Mouse (Mus musculus): ENCODE data around the gene Mrpl16. TPM values are rescaled to one million over a fixed set of nuclear protein-coding genes. Genes with fewer than 3 reads are reported as not detected.
A peak's percentile ranks its signal among the peaks of the same experiment; 100 is the strongest.

Gene Mrpl16
- 50.1 and 54.2 TPM in 2 replicates for polyA plus RNA-seq (2014; fragmentation: Nextera tagmentation; extraction: Ambion mirVana)

- peak within 1 kb of the TSS; percentile 69 for H3K4me3 ChIP-seq (ENCODE audit: low read depth, low read length)
- peaks cover 9% of the 10 kb centered on the region; the same call in 1 of the 2 replicates for H3K4me1 ChIP-seq (ENCODE audit: control insufficient read depth, insufficient read depth, low read length)
- WGBS, result 1% methylated on average over 30 of the region's 30 CpGs
- no peaks in the 10 kb centered on the region for H3K9me3 ChIP-seq (ENCODE audit: control insufficient read depth, low read length)
- peak within 1 kb of the TSS; percentile 39; the same call in 1 of the 2 replicates for H3K27ac ChIP-seq (ENCODE audit: low read depth, low read length)
- H3K9ac ChIP-seq (replicated peaks; ENCODE audit: low read depth, low read length), result peak within 1 kb of the TSS; percentile 70
- H3K36me3 ChIP-seq (ENCODE audit: control insufficient read depth, insufficient read depth, low read length), result 0 out of 2 replicates have a peak, but pooled peaks cover 5% of the 10 kb centered on the region
- peak; percentile 95 for ATAC-seq (ENCODE audit: low read depth)
- H3K4me2 ChIP-seq (ENCODE audit: low read depth, low read length), result peak within 1 kb of the TSS; percentile 85
- no peaks in the 10 kb centered on the region for H3K27me3 ChIP-seq (ENCODE audit: control insufficient read depth, insufficient read depth, low read length)
These were observed at the start of gene Mrpl16 for GRCm38 (mm10) chr19:11770205-11770892. TSS of gene Mrpl16 (plus strand) at chr19:11770391.

DNA sequence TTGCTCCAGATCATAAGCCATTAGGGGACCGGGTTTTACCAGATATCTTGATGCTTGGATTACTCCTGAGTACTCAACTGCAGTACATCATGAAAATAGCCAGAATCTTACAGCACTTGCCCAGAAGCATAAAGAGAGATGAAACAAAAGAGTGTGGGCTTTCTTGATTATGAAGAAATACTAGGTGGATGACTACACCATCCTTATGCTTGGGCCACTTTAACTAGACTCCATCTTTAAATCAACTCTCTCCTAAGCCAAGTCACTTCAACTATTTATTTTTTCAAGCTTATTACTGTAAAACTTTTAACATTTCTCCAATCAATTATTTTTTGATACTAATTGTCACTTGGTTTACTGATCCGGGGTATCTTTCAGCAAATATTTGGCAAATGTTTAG, 46.3 kb upstream of the Mrpl16 start:
- H3K27me3 ChIP-seq (ENCODE audit: control insufficient read depth, insufficient read depth, low read length), result no peaks in the 10 kb centered on the region
- no peaks in the 10 kb centered on the region for H3K36me3 ChIP-seq (ENCODE audit: control insufficient read depth, insufficient read depth, low read length)
- 95% methylated on average over 2 of the region's 2 CpGs for WGBS
- no peak overlapping the region for H3K9ac ChIP-seq (replicated peaks; ENCODE audit: low read depth, low read length)
- H3K4me2 ChIP-seq (ENCODE audit: low read depth, low read length), result no peak overlapping the region
- H3K4me3 ChIP-seq (ENCODE audit: low read depth, low read length), result no peak overlapping the region
- no peak for ATAC-seq (ENCODE audit: low read depth)
- no peak overlapping the region for H3K27ac ChIP-seq (ENCODE audit: low read depth, low read length)
- no peaks in the 10 kb centered on the region for H3K4me1 ChIP-seq (ENCODE audit: control insufficient read depth, insufficient read depth, low read length)
- no peaks in the 10 kb centered on the region for H3K9me3 ChIP-seq (ENCODE audit: control insufficient read depth, low read length)

DNA sequence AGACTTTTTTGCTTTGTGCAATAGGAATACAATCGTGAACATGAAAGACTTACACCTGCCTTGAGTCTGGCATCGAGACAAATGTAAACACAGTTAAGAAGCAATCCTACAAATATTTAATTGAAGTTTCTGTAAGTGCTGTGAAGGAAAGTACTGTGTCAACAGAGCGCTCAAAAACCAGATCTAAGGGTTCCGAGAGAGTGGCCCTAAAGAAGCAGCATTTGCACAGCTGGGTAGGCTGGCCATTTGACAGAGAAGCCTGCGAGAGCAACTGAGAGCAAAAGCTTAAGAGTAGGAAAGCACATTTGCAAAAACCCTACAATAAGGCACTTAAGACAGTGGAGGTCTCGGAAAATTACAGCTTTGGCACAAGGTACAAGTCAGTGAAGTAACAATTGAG, 45.9 kb upstream of the Mrpl16 start:
- H3K27ac ChIP-seq (ENCODE audit: low read depth, low read length), result no peak overlapping the region
- no peak for ATAC-seq (ENCODE audit: low read depth)
- H3K27me3 ChIP-seq (ENCODE audit: control insufficient read depth, insufficient read depth, low read length), result no peaks in the 10 kb centered on the region
- WGBS, result 90% methylated on average over 6 of the region's 6 CpGs
- no peaks in the 10 kb centered on the region for H3K9me3 ChIP-seq (ENCODE audit: control insufficient read depth, low read length)
- no peak overlapping the region for H3K9ac ChIP-seq (replicated peaks; ENCODE audit: low read depth, low read length)
- no peak overlapping the region for H3K4me3 ChIP-seq (ENCODE audit: low read depth, low read length)
- H3K36me3 ChIP-seq (ENCODE audit: control insufficient read depth, insufficient read depth, low read length), result no peaks in the 10 kb centered on the region
- no peak overlapping the region for H3K4me2 ChIP-seq (ENCODE audit: low read depth, low read length)
- no peaks in the 10 kb centered on the region for H3K4me1 ChIP-seq (ENCODE audit: control insufficient read depth, insufficient read depth, low read length)

DNA sequence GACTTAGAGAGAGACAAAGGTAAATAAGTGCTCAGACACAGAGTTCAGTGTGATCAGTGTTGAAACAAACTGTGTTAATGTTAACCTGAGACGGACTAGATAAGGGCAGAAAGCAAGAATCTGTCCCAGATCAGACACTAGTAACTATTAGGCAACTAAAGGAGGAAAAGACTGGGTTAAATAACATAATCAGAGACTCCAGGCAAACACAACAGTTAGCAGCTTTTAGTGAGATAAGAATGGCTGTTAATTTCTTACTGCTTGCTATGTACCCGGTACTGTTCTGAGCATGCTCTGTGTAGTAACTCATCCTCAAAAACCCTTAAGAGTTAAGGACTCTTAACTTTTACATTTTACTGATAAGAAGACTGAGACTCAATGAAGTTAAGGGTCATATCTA, 44.3 kb upstream of the Mrpl16 start:
- H3K36me3 ChIP-seq (ENCODE audit: control insufficient read depth, insufficient read depth, low read length), result no peaks in the 10 kb centered on the region
- no peaks in the 10 kb centered on the region for H3K9me3 ChIP-seq (ENCODE audit: control insufficient read depth, low read length)
- H3K27me3 ChIP-seq (ENCODE audit: control insufficient read depth, insufficient read depth, low read length), result no peaks in the 10 kb centered on the region
- no peak overlapping the region for H3K4me2 ChIP-seq (ENCODE audit: low read depth, low read length)
- no peaks in the 10 kb centered on the region for H3K4me1 ChIP-seq (ENCODE audit: control insufficient read depth, insufficient read depth, low read length)
- no peak overlapping the region for H3K4me3 ChIP-seq (ENCODE audit: low read depth, low read length)
- ATAC-seq (ENCODE audit: low read depth), result no peak
- no peak overlapping the region for H3K9ac ChIP-seq (replicated peaks; ENCODE audit: low read depth, low read length)
- H3K27ac ChIP-seq (ENCODE audit: low read depth, low read length), result no peak overlapping the region
- 93% methylated on average over 2 of the region's 2 CpGs for WGBS

- H3K4me1 ChIP-seq (ENCODE audit: control insufficient read depth, insufficient read depth, low read length), result no peaks in the 10 kb centered on the region
- H3K4me2 ChIP-seq (ENCODE audit: low read depth, low read length), result no peak overlapping the region
- WGBS, result 92% methylated on average over 5 of the region's 5 CpGs
- H3K9ac ChIP-seq (replicated peaks; ENCODE audit: low read depth, low read length), result no peak overlapping the region
- no peak overlapping the region for H3K27ac ChIP-seq (ENCODE audit: low read depth, low read length)
- no peak overlapping the region for H3K4me3 ChIP-seq (ENCODE audit: low read depth, low read length)
- ATAC-seq (ENCODE audit: low read depth), result no peak
- H3K9me3 ChIP-seq (ENCODE audit: control insufficient read depth, low read length), result no peaks in the 10 kb centered on the region
- no peaks in the 10 kb centered on the region for H3K27me3 ChIP-seq (ENCODE audit: control insufficient read depth, insufficient read depth, low read length)
- no peaks in the 10 kb centered on the region for H3K36me3 ChIP-seq (ENCODE audit: control insufficient read depth, insufficient read depth, low read length)
These were observed 42.9 kb upstream of the Mrpl16 start for GRCm38 (mm10) chr19:11727304-11727703.

GRCm38 (mm10) chr19:11730278-11730677, 39.9 kb upstream of the Mrpl16 start:
- H3K4me2 ChIP-seq (ENCODE audit: low read depth, low read length), result no peak overlapping the region
- no peak overlapping the region for H3K4me3 ChIP-seq (ENCODE audit: low read depth, low read length)
- H3K36me3 ChIP-seq (ENCODE audit: control insufficient read depth, insufficient read depth, low read length), result no peaks in the 10 kb centered on the region
- H3K4me1 ChIP-seq (ENCODE audit: control insufficient read depth, insufficient read depth, low read length), result no peaks in the 10 kb centered on the region
- no peak overlapping the region for H3K27ac ChIP-seq (ENCODE audit: low read depth, low read length)
- no peaks in the 10 kb centered on the region for H3K9me3 ChIP-seq (ENCODE audit: control insufficient read depth, low read length)
- no peak for ATAC-seq (ENCODE audit: low read depth)
- no peak overlapping the region for H3K9ac ChIP-seq (replicated peaks; ENCODE audit: low read depth, low read length)
- H3K27me3 ChIP-seq (ENCODE audit: control insufficient read depth, insufficient read depth, low read length), result no peaks in the 10 kb centered on the region
- WGBS, result 77% methylated on average over 1 of the region's 1 CpGs

DNA sequence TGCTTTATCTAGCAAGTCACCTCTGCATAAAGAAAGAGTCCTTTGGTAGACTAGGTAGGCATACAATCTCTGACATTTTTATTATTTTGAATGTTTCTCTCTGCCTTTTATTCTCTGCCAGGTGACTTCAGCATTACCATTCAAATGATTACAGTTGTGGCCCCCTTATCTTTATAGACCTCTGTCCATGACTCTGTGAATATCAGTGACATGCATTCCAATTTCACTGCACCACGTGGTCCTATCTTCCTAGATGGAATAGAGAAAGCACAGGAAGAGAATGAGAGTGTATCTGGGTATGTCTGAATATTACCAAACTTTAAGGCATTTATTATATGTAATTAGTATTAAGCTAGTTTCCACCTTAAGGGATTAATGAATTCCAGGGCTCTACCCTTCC, 33.7 kb upstream of the Mrpl16 start:
- ATAC-seq (ENCODE audit: low read depth), result no peak
- H3K4me3 ChIP-seq (ENCODE audit: low read depth, low read length), result no peak overlapping the region
- no peak overlapping the region for H3K4me2 ChIP-seq (ENCODE audit: low read depth, low read length)
- H3K27ac ChIP-seq (ENCODE audit: low read depth, low read length), result no peak overlapping the region
- H3K9me3 ChIP-seq (ENCODE audit: control insufficient read depth, low read length), result no peaks in the 10 kb centered on the region
- WGBS, result 66% methylated on average over 1 of the region's 1 CpGs
- no peaks in the 10 kb centered on the region for H3K4me1 ChIP-seq (ENCODE audit: control insufficient read depth, insufficient read depth, low read length)
- no peaks in the 10 kb centered on the region for H3K27me3 ChIP-seq (ENCODE audit: control insufficient read depth, insufficient read depth, low read length)
- H3K9ac ChIP-seq (replicated peaks; ENCODE audit: low read depth, low read length), result no peak overlapping the region
- H3K36me3 ChIP-seq (ENCODE audit: control insufficient read depth, insufficient read depth, low read length), result no peaks in the 10 kb centered on the region

GRCm38 (mm10) chr19:11745680-11746079, 24.5 kb upstream of the Mrpl16 start:
- H3K4me1 ChIP-seq (ENCODE audit: control insufficient read depth, insufficient read depth, low read length), result no peaks in the 10 kb centered on the region
- H3K4me2 ChIP-seq (ENCODE audit: low read depth, low read length), result no peak overlapping the region
- H3K4me3 ChIP-seq (ENCODE audit: low read depth, low read length), result no peak overlapping the region
- ATAC-seq (ENCODE audit: low read depth), result no peak
- H3K9me3 ChIP-seq (ENCODE audit: control insufficient read depth, low read length), result no peaks in the 10 kb centered on the region
- H3K27ac ChIP-seq (ENCODE audit: low read depth, low read length), result no peak overlapping the region
- no peaks in the 10 kb centered on the region for H3K36me3 ChIP-seq (ENCODE audit: control insufficient read depth, insufficient read depth, low read length)
- no peak overlapping the region for H3K9ac ChIP-seq (replicated peaks; ENCODE audit: low read depth, low read length)
- H3K27me3 ChIP-seq (ENCODE audit: control insufficient read depth, insufficient read depth, low read length), result no peaks in the 10 kb centered on the region

DNA sequence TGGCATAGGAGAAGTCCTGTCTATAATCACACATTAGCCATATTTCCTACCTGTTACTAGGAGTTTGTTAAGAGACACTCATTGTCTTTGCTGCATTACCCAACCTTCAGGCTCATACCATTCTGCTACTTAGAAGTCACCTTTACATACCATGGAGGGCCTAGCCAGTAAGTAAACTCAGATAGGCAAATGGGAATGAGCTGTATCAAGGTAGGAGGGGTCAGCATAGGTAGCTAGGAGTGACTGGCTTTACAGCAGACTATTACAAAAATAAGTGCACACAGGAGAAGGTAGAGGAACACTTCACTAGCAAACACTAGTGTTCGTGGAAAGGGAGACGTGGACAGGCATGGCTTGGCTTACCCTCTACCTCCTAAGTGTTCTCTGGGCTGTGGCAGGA, 22.9 kb upstream of the Mrpl16 start, which contains the start of gene Gif:
Gene Gif (plus strand): TSS at position 257 of the 400 bp plus-strand sequence.
- Histone ChIP-seq H3K27me3 (ENCODE audit: control insufficient read depth, insufficient read depth, low read length) (no peaks in the 10 kb centered on the region), H3K36me3 (ENCODE audit: control insufficient read depth, insufficient read depth, low read length) (no peaks in the 10 kb centered on the region), H3K4me3 (ENCODE audit: low read depth, low read length) (no peak within 1 kb of the TSS)

More for the DNA sequence above, 22.9 kb upstream of the Mrpl16 start, which contains the start of gene Gif:
- Histone ChIP-seq H3K9me3 (ENCODE audit: control insufficient read depth, low read length) (no peaks in the 10 kb centered on the region), H3K4me1 (ENCODE audit: control insufficient read depth, insufficient read depth, low read length) (no peaks in the 10 kb centered on the region), H3K27ac (ENCODE audit: low read depth, low read length) (no peak within 1 kb of the TSS), H3K4me2 (ENCODE audit: low read depth, low read length) (no peak within 1 kb of the TSS), H3K9ac (replicated peaks; ENCODE audit: low read depth, low read length) (no peak within 1 kb of the TSS)
- 89% methylated on average over 2 of the region's 2 CpGs for WGBS
- ATAC-seq (ENCODE audit: low read depth), result no peak

Data from neural tube, embryonic 14.5 days (tissue).